ENCODE assay signal across 19 mouse cellular contexts in the genomic region with DNA sequence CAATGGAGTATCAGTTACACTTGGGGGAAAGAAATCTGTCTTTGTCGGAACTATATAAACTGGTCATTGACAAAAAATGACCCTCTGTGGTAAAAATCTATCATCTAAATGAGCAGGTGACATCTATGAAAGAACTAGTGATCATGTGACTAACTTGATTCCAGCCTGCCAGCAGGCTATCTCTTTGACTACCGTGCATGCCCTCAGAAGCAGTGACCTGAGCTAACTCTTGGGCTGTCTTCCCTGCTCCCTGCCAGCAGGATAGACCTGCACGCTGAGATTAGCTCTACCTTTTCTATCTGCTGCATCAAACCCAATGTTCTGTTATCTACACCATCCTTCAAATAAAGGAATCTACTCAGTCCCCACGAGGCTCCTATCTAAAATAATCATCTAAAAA.
"Had no signal": no experiment of that assay in that cellular context is flagged by ENCODE, and none has a peak within 500 bp of the region (broad histone marks: within the 10 kb centered on the region; RNA-seq: fewer than 3 reads in every experiment).

No protein-coding gene starts in this region.

- H3K27me3 ChIP-seq: lung, embryonic 15.5 days; midbrain, embryonic 12.5 days; neural tube, embryonic 12.5 days; stomach, embryonic 15.5 days had no signal

- H3K36me3 ChIP-seq: lung, embryonic 15.5 days; midbrain, embryonic 10.5 days; midbrain, embryonic 12.5 days; neural tube, embryonic 12.5 days; stomach, embryonic 15.5 days had no signal

- H3K27ac ChIP-seq: liver, embryonic 14.5 days; lung, embryonic 15.5 days; macrophage; midbrain, embryonic 10.5 days; midbrain, embryonic 12.5 days; neural tube, embryonic 12.5 days; stomach, embryonic 15.5 days; stomach, postnatal 0 days had no signal

- H3K9me3 ChIP-seq: lung, embryonic 15.5 days; midbrain, embryonic 10.5 days; midbrain, embryonic 12.5 days; neural tube, embryonic 12.5 days; stomach, embryonic 15.5 days had no signal

- DNase-seq: lung, adult 2 months; lung, postnatal 14 days; lung, postnatal 36 days; midbrain, embryonic 14.5 days; right cerebral cortex, postnatal 14 days; thymus, adult 2 months; thymus, postnatal 25 days; thymus, postnatal 4 days had no signal

- ATAC-seq: lung, postnatal 0 days; midbrain, embryonic 16.5 days had no signal

- H3K9ac ChIP-seq: liver, embryonic 14.5 days; lung, embryonic 15.5 days; midbrain, embryonic 12.5 days; neural tube, embryonic 12.5 days; stomach, embryonic 15.5 days had no signal

- H3K4me2 ChIP-seq: lung, embryonic 15.5 days; midbrain, embryonic 12.5 days; neural tube, embryonic 12.5 days; stomach, embryonic 15.5 days had no signal

- H3K4me3 ChIP-seq: lung, embryonic 15.5 days; midbrain, embryonic 10.5 days; midbrain, embryonic 12.5 days; myocyte; neural tube, embryonic 12.5 days; stomach, embryonic 15.5 days had no signal
